Mouse (Mus musculus) 3T3-L1 (cell line): ENCODE data around the gene Gm4881.
A peak's percentile ranks its signal among the peaks of the same experiment; 100 is the strongest.
"Not testable (repeated sequence)": the region's sequence is repeated elsewhere in the genome, so short reads cannot be mapped to it uniquely, and the experiment has no call there.

Experiments used
- DNase-seq: peaks from one replicate; pipeline ENCODE4 v3.0.0-alpha.2; 2015; ENCODE audit warnings: low read depth, low spot score

The Gm4881 gene

GRCm38 (mm10) chr7:24896269-24896668 lies 48.0 kb downstream of the Gm4881 start:
- DNase-seq, result no peak

GRCm38 (mm10) chr7:24895749-24896148 lies 48.5 kb downstream of the Gm4881 start:
- not testable (repeated sequence) for DNase-seq

GRCm38 (mm10) chr7:24892125-24892583 lies 52.1 kb downstream of the Gm4881 start:
- no peak for DNase-seq

- peak; percentile 6 for DNase-seq
Measured at GRCm38 (mm10) chr7:24891241-24892124, 52.8 kb downstream of the Gm4881 start.

GRCm38 (mm10) chr7:24890281-24891216 lies 53.7 kb downstream of the Gm4881 start:
- peak; percentile 80 for DNase-seq

GRCm38 (mm10) chr7:24889431-24890220 lies 54.7 kb downstream of the Gm4881 start:
- DNase-seq, result peak; percentile 4

GRCm38 (mm10) chr7:24887096-24887495 lies 57.2 kb downstream of the Gm4881 start:
- no peak for DNase-seq

GRCm38 (mm10) chr7:24886308-24886633 lies 58.0 kb downstream of the Gm4881 start:
- peak; percentile 24 for DNase-seq

GRCm38 (mm10) chr7:24885468-24886307 lies 58.6 kb downstream of the Gm4881 start:
- DNase-seq, result peak; percentile 7

GRCm38 (mm10) chr7:24884693-24885291 lies 59.5 kb downstream of the Gm4881 start:
- peak; percentile 15 for DNase-seq

GRCm38 (mm10) chr7:24883896-24884692 lies 60.2 kb downstream of the Gm4881 start, which contains the start of gene Rps19:
Gene Rps19, plus strand, starts transcription at chr7:24884371.
- DNase-seq, result peak; percentile 99

GRCm38 (mm10) chr7:24882416-24883199 lies 61.7 kb downstream of the Gm4881 start:
- no peak for DNase-seq

GRCm38 (mm10) chr7:24879620-24880019 lies 64.7 kb downstream of the Gm4881 start:
- DNase-seq, result no peak

- no peak for DNase-seq
Measured at GRCm38 (mm10) chr7:24877588-24877987, 66.7 kb downstream of the Gm4881 start.
